Mouse (Mus musculus) cerebellum, adult 2 months (tissue): ENCODE results near the gene Sult2a5. TPM values are rescaled to one million over a fixed set of nuclear protein-coding genes. Genes with fewer than 3 reads are reported as not detected.

Experiments
- DNase-seq, 2 experiments: peaks; one replicate each; pipeline ENCODE4 v3.0.0; 2021
- H3K27ac ChIP-seq: fragments of 200-500 bp; 2 replicates; pipeline ENCODE4 v1.5.1; 2012; ENCODE audit warnings: low read length, control low read depth, inconsistent platforms; ENCODE audit not compliant: insufficient read depth
- H3K27me3 ChIP-seq: fragments of 200-500 bp; 2 replicates; pipeline ENCODE4 v1.6.1; 2012; ENCODE audit warnings: inconsistent platforms, mild to moderate bottlenecking, low read length, moderate library complexity; ENCODE audit not compliant: control insufficient read depth, insufficient read depth
- H3K4me1 ChIP-seq: fragments of 200-500 bp; 2 replicates; pipeline ENCODE4 v1.6.1; 2011; ENCODE audit warnings: low read length; ENCODE audit not compliant: control insufficient read depth, insufficient read depth
- H3K4me3 ChIP-seq: fragments of 200-500 bp; replicated peaks from 2 replicates; pipeline ENCODE3; 2011; ENCODE audit warnings: mild to moderate bottlenecking, low read depth, low read length, control low read depth; ENCODE audit not compliant: insufficient read depth
- CTCF ChIP-seq: fragments of 200-500 bp; IDR thresholded peaks from 2 replicates; pipeline ENCODE4 v1.5.1; 2011; ENCODE audit warnings: low read depth, mild to moderate bottlenecking, control low read depth, low read length, moderate library complexity, borderline replicate concordance; ENCODE audit not compliant: insufficient read depth
- POLR2A ChIP-seq: fragments of 200-500 bp; IDR thresholded peaks from 2 replicates; pipeline ENCODE4 v1.6.1; 2011; ENCODE audit warnings: low read length, control low read depth, borderline replicate concordance; ENCODE audit not compliant: insufficient read depth
- polyA plus RNA-seq: library from polyadenylated mRNA; depleted of rRNA; stranded (reverse); fragments of >200 nt; gene quantifications from 2 replicates; pipeline ENCODE4 v1.2.3, GENCODE M21; 2012; rRNA removed

Sult2a5 gene
- polyA plus RNA-seq: not detected in 2 replicates

DNA sequence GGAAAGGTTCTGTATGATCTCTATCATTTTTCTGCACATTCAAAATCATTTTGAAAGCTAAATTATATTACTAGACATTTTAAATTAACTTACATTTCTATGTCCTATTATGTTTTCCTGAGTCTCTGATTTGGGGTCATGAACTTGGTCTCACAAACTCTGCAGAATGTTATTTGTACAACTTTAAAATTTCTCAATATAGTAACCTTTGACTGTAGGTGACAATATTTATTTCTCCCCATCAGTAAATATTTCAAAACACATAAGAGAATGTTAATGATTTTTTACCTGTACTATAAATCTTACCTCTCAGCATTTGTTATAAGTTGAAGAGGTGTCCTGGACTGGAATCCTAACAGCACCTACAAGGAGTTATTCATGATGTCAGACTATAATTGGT lies at the start of gene Sult2a5:
Gene Sult2a5 (plus strand): TSS at position 301 of the 400 bp plus-strand sequence.
- DNase-seq: no peak
- TF ChIP-seq CTCF (no peak), POLR2A (no peak)
- H3K27me3 ChIP-seq: no peaks in the 10 kb centered on the region
- no peak within 1 kb of the TSS for H3K4me3 ChIP-seq
- H3K27ac ChIP-seq: no peak within 1 kb of the TSS
- H3K4me1 ChIP-seq: no peaks in the 10 kb centered on the region

Other genes with a start within 250 kb of the Sult2a5 start
- 0.11 and 0.32 TPM in 2 replicates for gene Cabp5, start 225.8 kb upstream of the Sult2a5 start, polyA plus RNA-seq
- gene Bsph1, start 173.1 kb upstream of the Sult2a5 start, polyA plus RNA-seq: not detected in 2 replicates
- gene Bsph2, start 52.9 kb upstream of the Sult2a5 start, polyA plus RNA-seq: not detected in 2 replicates
- gene Sult2a2, start 109.5 kb downstream of the Sult2a5 start, polyA plus RNA-seq: not detected in 2 replicates
- not detected in 2 replicates for gene Sult2a1, start 213.4 kb downstream of the Sult2a5 start, polyA plus RNA-seq